Mouse (Mus musculus): Measurements from ENCODE around the gene Scn1b. TPM values are rescaled to one million over a fixed set of nuclear protein-coding genes. Genes with fewer than 3 reads are reported as not detected.

The Scn1b gene
- polyA plus RNA-seq, 1 experiment from 2014 or later: 1.3 TPM

DNA sequence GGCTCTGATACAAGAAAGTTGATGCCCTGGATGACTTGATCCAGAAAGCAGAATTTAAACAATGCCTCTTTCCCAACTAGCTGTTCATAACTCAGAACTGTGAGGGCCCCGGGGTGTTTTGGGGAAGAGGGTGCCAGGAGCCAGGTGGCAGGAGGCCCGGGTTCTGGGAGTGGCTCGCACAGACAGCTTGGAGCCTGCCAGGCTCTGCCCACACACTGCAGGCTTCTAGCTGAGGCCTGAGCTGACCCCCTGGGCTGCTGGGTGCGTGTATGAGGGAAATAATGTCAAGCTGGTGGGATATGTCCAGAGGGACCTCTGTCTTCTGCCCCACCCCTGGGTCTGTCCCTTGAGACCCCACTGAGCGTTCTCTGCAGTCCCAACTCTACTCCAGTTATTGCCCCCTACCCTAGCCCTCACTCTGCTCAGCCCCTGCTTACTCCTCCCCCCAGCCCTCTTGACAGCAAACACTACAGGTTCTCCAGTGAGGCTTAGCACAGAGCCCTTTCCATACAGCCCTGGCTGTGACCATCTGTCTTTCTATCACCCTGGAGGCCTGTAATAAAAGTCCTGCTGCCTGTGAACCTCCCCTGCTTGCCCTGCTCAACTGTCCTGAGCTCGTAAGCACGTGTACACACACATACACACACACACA lies 52.6 kb downstream of the Scn1b start:
- Histone ChIP-seq H3K4me3 (no peak overlapping the region), H3K4me1 (replicated peaks) (peaks cover 48% of the 10 kb centered on the region), H3K27me3 (ENCODE audit: insufficient read depth, poor library complexity, severe bottlenecking) (no peaks in the 10 kb centered on the region), H3K9me3 (no peaks in the 10 kb centered on the region), H3K27ac (peak overlapping the region; percentile 2; the same call in 1 of the 2 replicates), H3K36me3 (no peaks in the 10 kb centered on the region)
- DNase-seq (ENCODE audit: low spot score): no peak
- 73% methylated on average over 7 of the region's 7 CpGs for WGBS

DNA sequence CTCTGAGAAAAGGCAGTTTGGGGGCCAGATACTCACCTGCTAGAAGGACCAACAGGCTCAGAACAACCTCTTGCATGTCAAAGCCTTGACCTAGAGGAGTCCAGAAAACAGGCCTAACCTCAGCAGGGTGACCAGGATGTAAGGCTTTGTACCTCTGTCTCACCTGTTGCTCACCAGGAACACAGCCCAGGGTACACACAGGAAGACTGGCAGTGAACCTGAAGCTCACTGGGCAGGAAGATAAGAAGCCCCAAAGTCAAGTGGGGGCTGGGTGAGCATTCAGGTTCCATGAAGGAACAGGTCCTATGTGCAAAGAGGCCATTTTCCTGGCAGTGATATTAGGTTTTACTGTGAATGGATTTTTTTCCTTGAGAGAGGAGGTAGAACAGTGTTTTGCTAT lies 53.3 kb downstream of the Scn1b start:
- Histone ChIP-seq H3K4me3 (no peak overlapping the region), H3K36me3 (no peaks in the 10 kb centered on the region), H3K4me1 (replicated peaks) (peaks cover 48% of the 10 kb centered on the region), H3K9me3 (no peaks in the 10 kb centered on the region), H3K27me3 (ENCODE audit: insufficient read depth, poor library complexity, severe bottlenecking) (no peaks in the 10 kb centered on the region), H3K27ac (peak overlapping the region; percentile 59; the same call in 1 of the 2 replicates)
- DNase-seq (ENCODE audit: low spot score): no peak

- Histone ChIP-seq H3K4me1 (replicated peaks) (peaks cover 41% of the 10 kb centered on the region), H3K36me3 (no peaks in the 10 kb centered on the region), H3K4me3 (no peak overlapping the region), H3K27ac (peak overlapping the region; percentile 59; the same call in 1 of the 2 replicates), H3K9me3 (no peaks in the 10 kb centered on the region), H3K27me3 (ENCODE audit: insufficient read depth, poor library complexity, severe bottlenecking) (no peaks in the 10 kb centered on the region)
- WGBS: 56% methylated on average over 9 of the region's 9 CpGs
- DNase-seq (ENCODE audit: low spot score): peak; percentile 37
These were observed 54.5 kb downstream of the Scn1b start for GRCm38 (mm10) chr7:31072326-31072725.

GRCm38 (mm10) chr7:31070324-31070723 lies 56.5 kb downstream of the Scn1b start:
- DNase-seq (ENCODE audit: low spot score): no peak
- H3K27me3 ChIP-seq (ENCODE audit: insufficient read depth, poor library complexity, severe bottlenecking): no peaks in the 10 kb centered on the region
- WGBS: 80% methylated on average over 6 of the region's 6 CpGs
- no peaks in the 10 kb centered on the region for H3K36me3 ChIP-seq
- H3K9me3 ChIP-seq: no peaks in the 10 kb centered on the region
- H3K4me1 ChIP-seq (replicated peaks): peaks cover 35% of the 10 kb centered on the region
- H3K27ac ChIP-seq: peak overlapping the region; percentile 8; the same call in 1 of the 2 replicates
- H3K4me3 ChIP-seq: no peak overlapping the region

DNA sequence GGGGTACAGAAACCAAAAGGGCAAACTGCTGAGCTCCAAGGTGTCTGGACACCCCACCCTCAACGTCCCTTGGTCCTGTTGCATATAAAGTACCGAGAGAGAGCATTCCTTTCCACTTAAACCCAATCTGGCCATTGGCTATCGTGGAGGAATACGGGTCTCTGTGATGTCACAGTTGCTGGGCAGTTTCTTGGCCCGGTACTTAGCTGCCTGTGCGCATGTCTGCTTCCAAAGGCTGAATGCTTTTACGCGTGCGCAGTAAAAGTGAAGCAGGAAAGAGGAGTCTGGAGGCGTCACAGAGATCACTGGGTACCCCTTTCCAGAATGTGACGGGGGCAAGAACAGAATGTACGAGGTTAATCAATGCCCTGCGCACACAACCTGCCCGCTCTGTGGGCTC lies 57.3 kb downstream of the Scn1b start:
- H3K36me3 ChIP-seq: no peaks in the 10 kb centered on the region

GRCm38 (mm10) chr7:31067836-31068235 lies 59.0 kb downstream of the Scn1b start:
- no peak for DNase-seq (ENCODE audit: low spot score)
- H3K27ac ChIP-seq: no peak overlapping the region
- 55% methylated on average over 5 of the region's 5 CpGs for WGBS
- no peaks in the 10 kb centered on the region for H3K9me3 ChIP-seq
- no peak overlapping the region for H3K4me3 ChIP-seq
- H3K27me3 ChIP-seq (ENCODE audit: insufficient read depth, poor library complexity, severe bottlenecking): no peaks in the 10 kb centered on the region
- H3K4me1 ChIP-seq (replicated peaks): peaks cover 17% of the 10 kb centered on the region
- no peaks in the 10 kb centered on the region for H3K36me3 ChIP-seq

More for the DNA sequence above, 57.3 kb downstream of the Scn1b start:
- 86% methylated on average over 14 of the region's 14 CpGs for WGBS
- Histone ChIP-seq H3K4me1 (replicated peaks) (peaks cover 29% of the 10 kb centered on the region), H3K27me3 (ENCODE audit: insufficient read depth, poor library complexity, severe bottlenecking) (no peaks in the 10 kb centered on the region), H3K9me3 (no peaks in the 10 kb centered on the region), H3K27ac (no peak overlapping the region), H3K4me3 (no peak overlapping the region)
- no peak for DNase-seq (ENCODE audit: low spot score)

Other genes with a start within 250 kb of the Scn1b start
- 0.11 TPM in 1 of 2 replicates, not detected in the other for gene Cd22, start 246.7 kb downstream of the Scn1b start, polyA plus RNA-seq (2016; fragmentation: Nextera tagmentation; extraction: Ambion mirVana)
- gene Mag, start 212.1 kb downstream of the Scn1b start, polyA plus RNA-seq (2016; fragmentation: Nextera tagmentation; extraction: Ambion mirVana): 0.61 and 0.67 TPM in 2 replicates
- not detected in 2 replicates for gene Hamp2, start 202.3 kb downstream of the Scn1b start, polyA plus RNA-seq (2016; fragmentation: Nextera tagmentation; extraction: Ambion mirVana)
- not detected in 2 replicates for gene Hamp, start 183.0 kb downstream of the Scn1b start, polyA plus RNA-seq (2016; fragmentation: Nextera tagmentation; extraction: Ambion mirVana)
- 23.6 and 26.3 TPM in 2 replicates for gene Usf2, start 170.2 kb downstream of the Scn1b start, polyA plus RNA-seq (2016; fragmentation: Nextera tagmentation; extraction: Ambion mirVana)
- gene Lsr, start 153.5 kb downstream of the Scn1b start, polyA plus RNA-seq (2016; fragmentation: Nextera tagmentation; extraction: Ambion mirVana): 21.2 and 29.8 TPM in 2 replicates
- 1.4 and 2.0 TPM in 2 replicates for gene Fam187b, start 153.2 kb downstream of the Scn1b start, polyA plus RNA-seq (2016; fragmentation: Nextera tagmentation; extraction: Ambion mirVana)
- gene Fxyd5, start 84.5 kb downstream of the Scn1b start, polyA plus RNA-seq (2016; fragmentation: Nextera tagmentation; extraction: Ambion mirVana): 11.6 and 14.7 TPM in 2 replicates
- 1.4 and 7.6 TPM in 2 replicates for gene Fxyd7, start 75.5 kb downstream of the Scn1b start, polyA plus RNA-seq (2016; fragmentation: Nextera tagmentation; extraction: Ambion mirVana)
- 14.0 and 17.1 TPM in 2 replicates for gene Fxyd1, start 69.8 kb downstream of the Scn1b start, polyA plus RNA-seq (2016; fragmentation: Nextera tagmentation; extraction: Ambion mirVana)
- 2.3 and 6.3 TPM in 2 replicates for gene Lgi4, start 67.7 kb downstream of the Scn1b start, polyA plus RNA-seq (2016; fragmentation: Nextera tagmentation; extraction: Ambion mirVana)
- gene Fxyd3, start 50.3 kb downstream of the Scn1b start, polyA plus RNA-seq (2016; fragmentation: Nextera tagmentation; extraction: Ambion mirVana): 7.9 and 10.8 TPM in 2 replicates
- gene Hpn, start 11.7 kb downstream of the Scn1b start, polyA plus RNA-seq (2016; fragmentation: Nextera tagmentation; extraction: Ambion mirVana): 3.0 and 4.5 TPM in 2 replicates
- gene Gramd1a, start 28.9 kb upstream of the Scn1b start, polyA plus RNA-seq (2016; fragmentation: Nextera tagmentation; extraction: Ambion mirVana): 111 and 144 TPM in 2 replicates
- gene Scgb2b2, start 163.5 kb upstream of the Scn1b start, polyA plus RNA-seq (2016; fragmentation: Nextera tagmentation; extraction: Ambion mirVana): not detected in 2 replicates
- not detected in 2 replicates for gene Scgb1b2, start 164.8 kb upstream of the Scn1b start, polyA plus RNA-seq (2016; fragmentation: Nextera tagmentation; extraction: Ambion mirVana)
- gene Scgb2b3, start 235.1 kb upstream of the Scn1b start, polyA plus RNA-seq (2016; fragmentation: Nextera tagmentation; extraction: Ambion mirVana): not detected in 2 replicates
- not detected in 2 replicates for gene Scgb1b3, start 248.6 kb upstream of the Scn1b start, polyA plus RNA-seq (2016; fragmentation: Nextera tagmentation; extraction: Ambion mirVana)

All from hindbrain, embryonic 10.5 days (tissue).